Mouse (Mus musculus): ENCODE measurements around the gene Mfsd6. TPM values are rescaled to one million over a fixed set of nuclear protein-coding genes. Genes with fewer than 3 reads are reported as not detected.

Mfsd6 gene
- 10 to 100 TPM in 18 of 26 experiments, 1 to 10 TPM in 8; 3.7 to 32.7 (median 11.6) TPM for total RNA-seq (2018; cell fraction: chromatin; rRNA removed)
- 10 to 100 TPM; 10.9 to 39.5 (median 20.8) TPM for total RNA-seq (2018; cell fraction: cytosol; rRNA removed)
- 10 to 100 TPM; 11.8 to 57.1 (median 25.0) TPM for total RNA-seq (2018; cell fraction: nucleus; rRNA removed)
- 21.9 to 30.0 TPM (median 28.6 TPM) in 3 replicates for polyA plus RNA-seq (2018)

DNA sequence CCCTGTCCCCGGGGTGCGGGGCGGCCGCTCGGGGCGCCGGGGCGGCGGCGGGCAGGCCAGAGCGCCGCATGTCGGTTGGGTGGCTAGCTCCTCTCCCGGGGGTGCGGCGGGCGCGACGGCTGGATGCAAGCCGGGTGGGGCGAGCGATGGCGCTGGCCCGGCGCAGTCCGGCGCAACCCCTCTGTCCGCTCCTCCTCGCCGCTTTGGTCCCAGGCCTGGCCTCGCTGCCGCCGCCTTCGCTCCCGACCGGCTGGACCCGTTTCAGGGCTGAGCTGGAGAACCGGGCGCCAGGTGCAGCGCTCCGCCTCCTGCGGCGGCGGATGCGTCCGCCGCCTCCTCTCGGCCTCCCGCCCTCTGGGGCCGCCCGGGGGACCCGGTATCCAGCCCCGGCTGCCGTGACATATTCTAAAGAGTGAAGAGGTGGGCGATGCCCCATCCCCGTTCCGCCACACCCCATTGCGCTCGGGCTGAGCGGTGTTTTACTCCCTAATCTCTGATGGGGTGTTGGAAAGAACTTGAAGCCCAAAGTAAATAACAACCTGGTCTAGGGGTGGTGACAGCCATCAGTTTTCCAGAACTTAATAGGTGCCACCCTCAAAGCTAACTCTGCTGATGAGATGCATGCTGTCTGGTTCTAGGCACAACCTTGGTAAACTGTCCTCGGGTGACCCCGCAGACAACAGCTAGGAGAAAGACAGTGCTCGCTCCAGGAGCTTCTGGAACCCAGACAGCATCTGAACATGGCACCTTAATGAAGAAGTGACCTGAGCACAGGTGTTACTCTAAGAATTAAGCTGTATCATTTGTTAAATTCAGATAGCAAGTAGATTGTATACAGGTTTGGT is at the start of gene Mfsd6:
Mfsd6 (minus strand) TSS at position 407 of the 845 bp plus-strand sequence.
- peak within 1 kb of the TSS; percentile 49 for H3K4me3 ChIP-seq (ENCODE audit: inconsistent target)
- 6% methylated on average over 49 of the region's 63 CpGs for WGBS (ENCODE audit: missing documents)
- peaks cover 31% of the 10 kb centered on the region for H3K79me2 ChIP-seq (ENCODE audit: inconsistent target)
- H3K27ac ChIP-seq: no peak within 1 kb of the TSS
- H3K36me3 ChIP-seq (ENCODE audit: inconsistent target): no peaks in the 10 kb centered on the region

DNA sequence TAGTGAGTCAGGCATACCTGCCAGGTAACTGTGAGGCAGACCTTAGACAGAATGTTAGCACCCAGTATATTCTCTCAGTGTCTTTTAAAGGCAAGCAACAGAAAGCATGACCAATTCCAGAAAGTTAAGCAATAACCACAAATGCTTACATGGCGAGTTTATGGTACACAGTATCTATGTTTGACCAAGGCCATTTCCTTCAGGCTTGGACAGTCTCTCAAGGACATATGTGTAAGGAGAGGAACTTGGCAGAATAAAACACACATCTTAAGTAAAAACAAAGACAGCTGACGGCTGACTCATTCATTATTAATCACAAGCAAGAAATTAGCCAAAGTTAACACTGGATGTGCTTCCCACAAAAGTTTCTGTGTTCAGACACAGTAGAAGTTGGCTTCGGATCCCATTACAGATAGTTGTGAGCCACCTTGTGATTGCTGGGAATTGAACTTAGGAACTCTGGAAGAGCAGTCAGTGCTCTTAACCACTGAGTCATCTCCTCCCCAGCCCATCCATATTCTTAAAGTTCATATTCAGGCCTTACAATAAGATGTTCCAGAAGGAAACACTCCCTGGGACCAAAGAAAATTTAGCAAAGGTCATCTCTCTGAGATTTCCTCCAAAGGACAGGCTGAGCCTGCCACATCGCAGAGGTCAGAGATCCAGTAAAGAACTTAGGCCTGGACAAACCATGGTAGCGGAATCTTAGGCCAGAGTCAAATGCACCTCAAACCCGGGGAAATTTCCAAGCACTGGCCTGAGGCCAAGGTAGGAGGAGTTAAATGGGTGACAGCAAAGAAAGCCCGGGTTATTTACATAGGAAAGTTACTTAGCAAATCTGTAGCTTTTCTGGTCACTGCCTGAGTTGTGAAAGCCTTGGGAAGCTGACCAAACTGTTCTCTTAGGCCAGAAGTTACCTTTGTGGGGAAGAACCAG is 38.2 kb upstream of the Mfsd6 start:
- Histone ChIP-seq H3K79me2 (ENCODE audit: inconsistent target) (no peaks in the 10 kb centered on the region), H3K36me3 (ENCODE audit: inconsistent target) (no peaks in the 10 kb centered on the region), H3K4me3 (ENCODE audit: inconsistent target) (no peak overlapping the region), H3K27ac (peak overlapping the region; percentile 97)
- WGBS (ENCODE audit: missing documents): 50% methylated on average over 7 of the region's 7 CpGs

DNA sequence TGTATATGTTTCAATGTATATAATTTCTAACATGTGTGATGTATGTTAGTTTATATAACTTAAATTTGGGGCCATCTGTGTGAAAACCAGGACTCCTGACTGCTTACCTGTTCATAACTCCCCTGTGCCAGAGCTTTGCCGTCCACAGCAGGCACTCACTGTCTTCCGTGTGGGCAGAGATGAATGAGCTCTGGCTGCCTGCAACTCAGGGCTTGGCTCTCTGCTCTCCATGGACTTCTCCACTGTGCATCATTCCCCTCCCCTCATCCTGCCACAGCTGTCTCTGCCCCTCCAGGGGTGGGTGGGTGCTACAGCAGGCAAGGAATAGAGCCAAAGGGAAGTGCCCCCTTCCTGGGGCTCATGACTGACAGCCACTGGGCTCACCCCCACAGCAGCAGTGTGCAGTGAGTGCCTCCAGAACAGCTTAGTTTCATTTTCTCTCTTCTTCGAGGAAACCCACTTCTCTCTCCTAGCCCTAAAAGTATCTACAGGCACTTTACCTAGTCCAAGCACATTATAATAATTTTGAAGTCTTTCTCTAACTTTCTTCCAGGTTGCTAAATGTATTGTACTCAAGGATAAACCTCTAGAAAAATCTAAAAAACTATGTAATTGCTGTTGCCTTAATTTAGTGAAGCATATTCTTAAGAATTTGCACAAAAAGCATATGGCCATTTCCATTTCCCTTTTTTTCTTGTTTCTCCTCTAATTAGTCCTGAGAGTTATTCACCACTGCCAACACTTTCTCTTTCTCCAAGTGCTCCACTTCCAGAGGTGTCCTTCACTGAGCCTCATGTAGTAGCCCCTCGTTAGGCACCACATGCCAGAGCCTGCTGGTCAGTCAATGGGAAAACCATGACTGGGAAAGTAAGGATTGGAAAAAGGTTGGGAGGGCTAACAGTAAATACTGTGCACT is 36.9 kb upstream of the Mfsd6 start:
- 30% methylated on average over 4 of the region's 4 CpGs for WGBS (ENCODE audit: missing documents)
- H3K36me3 ChIP-seq (ENCODE audit: inconsistent target): no peaks in the 10 kb centered on the region
- H3K79me2 ChIP-seq (ENCODE audit: inconsistent target): no peaks in the 10 kb centered on the region
- peak overlapping the region; percentile 97 for H3K27ac ChIP-seq
- peak overlapping the region; percentile 12; the same call in 1 of the 2 replicates for H3K4me3 ChIP-seq (ENCODE audit: inconsistent target)

DNA sequence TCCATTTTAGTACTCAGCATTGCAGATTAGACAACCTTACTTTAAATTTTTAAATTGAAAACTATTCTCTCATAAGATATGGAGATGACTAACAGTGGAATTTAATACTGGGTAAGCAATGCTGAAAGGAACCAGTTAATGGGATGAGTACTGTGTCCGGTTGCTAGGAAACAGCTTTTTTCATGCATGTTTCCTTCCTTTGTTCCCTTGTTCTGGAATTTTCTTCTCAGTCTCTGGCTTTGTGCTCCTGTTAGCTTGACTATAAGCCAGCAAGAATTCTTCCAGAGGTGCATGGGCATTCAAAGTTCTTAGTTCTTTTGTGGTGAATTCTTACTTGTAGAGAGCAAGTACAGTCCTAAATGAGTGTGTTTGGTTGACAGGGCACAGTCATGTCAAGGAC is 30.9 kb upstream of the Mfsd6 start:
- Histone ChIP-seq H3K27ac (no peak overlapping the region), H3K4me3 (ENCODE audit: inconsistent target) (no peak overlapping the region), H3K36me3 (ENCODE audit: inconsistent target) (no peaks in the 10 kb centered on the region), H3K79me2 (ENCODE audit: inconsistent target) (no peaks in the 10 kb centered on the region)
- 100% methylated on average over 1 of the region's 1 CpGs for WGBS (ENCODE audit: missing documents)

DNA sequence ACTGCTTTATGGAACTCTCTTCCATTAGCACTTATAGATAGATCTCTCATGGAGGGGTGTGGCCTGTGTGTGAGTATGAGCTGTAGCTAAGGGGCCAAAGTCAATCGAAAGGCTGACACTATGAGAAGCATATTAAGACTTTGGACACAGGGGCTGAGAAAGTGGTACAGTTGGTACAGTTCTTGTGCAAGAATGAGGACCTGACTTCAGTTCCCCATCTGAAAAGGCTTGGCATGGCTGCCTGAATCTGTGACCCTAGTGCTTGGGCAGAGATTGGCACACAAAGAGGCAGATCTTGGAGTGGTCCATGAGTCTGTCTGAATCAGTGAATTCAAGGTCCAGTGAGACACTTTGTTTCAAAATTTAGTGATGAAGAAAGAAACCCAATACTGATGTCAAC is 27.1 kb upstream of the Mfsd6 start:
- 62% methylated on average over 1 of the region's 1 CpGs for WGBS (ENCODE audit: missing documents)
- H3K36me3 ChIP-seq (ENCODE audit: inconsistent target): no peaks in the 10 kb centered on the region
- no peak overlapping the region for H3K4me3 ChIP-seq (ENCODE audit: inconsistent target)
- no peaks in the 10 kb centered on the region for H3K79me2 ChIP-seq (ENCODE audit: inconsistent target)
- no peak overlapping the region for H3K27ac ChIP-seq

DNA sequence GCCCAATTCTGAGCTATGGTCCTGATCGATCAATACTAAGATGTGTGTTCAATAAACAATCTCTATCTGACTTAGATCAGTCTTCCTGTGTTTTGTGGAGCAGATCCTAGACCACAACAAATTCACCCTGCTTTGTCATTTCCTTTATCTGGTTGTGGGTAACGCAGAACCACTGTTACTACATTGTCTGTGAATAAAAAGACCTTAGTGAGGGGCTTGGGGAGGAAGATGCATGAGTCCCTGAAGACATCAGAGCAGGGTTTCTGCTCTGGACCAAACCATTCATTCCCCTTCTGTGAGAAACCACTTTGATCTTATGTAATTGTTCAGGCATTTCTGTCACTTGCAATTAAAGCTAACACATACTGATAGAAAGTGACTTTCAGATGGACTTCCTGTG is 26.6 kb upstream of the Mfsd6 start:
- H3K79me2 ChIP-seq (ENCODE audit: inconsistent target): no peaks in the 10 kb centered on the region
- WGBS (ENCODE audit: missing documents): 73% methylated on average over 2 of the region's 2 CpGs
- no peaks in the 10 kb centered on the region for H3K36me3 ChIP-seq (ENCODE audit: inconsistent target)
- no peak overlapping the region for H3K27ac ChIP-seq
- no peak overlapping the region for H3K4me3 ChIP-seq (ENCODE audit: inconsistent target)

DNA sequence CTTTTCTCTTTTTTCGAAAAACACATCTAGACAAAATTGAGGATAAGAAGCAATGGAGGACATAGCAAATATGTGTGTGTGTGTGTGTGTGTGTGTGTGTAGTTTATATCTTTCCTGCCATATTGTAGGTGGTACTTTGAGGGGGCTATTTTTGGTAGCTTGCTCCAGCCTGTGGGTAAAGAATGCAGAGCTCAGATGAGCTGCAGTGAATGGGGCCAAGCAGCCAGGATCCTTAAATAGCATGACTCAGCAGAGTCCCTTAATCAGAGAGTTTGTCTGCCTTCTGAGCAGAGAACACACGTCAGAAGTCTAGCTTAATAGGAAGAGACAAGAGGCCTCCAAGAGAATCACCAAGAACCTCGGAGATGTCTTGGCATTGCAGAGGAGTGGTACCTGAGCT is 25.4 kb upstream of the Mfsd6 start:
- no peak overlapping the region for H3K4me3 ChIP-seq (ENCODE audit: inconsistent target)
- 63% methylated on average over 3 of the region's 3 CpGs for WGBS (ENCODE audit: missing documents)
- no peaks in the 10 kb centered on the region for H3K36me3 ChIP-seq (ENCODE audit: inconsistent target)

DNA sequence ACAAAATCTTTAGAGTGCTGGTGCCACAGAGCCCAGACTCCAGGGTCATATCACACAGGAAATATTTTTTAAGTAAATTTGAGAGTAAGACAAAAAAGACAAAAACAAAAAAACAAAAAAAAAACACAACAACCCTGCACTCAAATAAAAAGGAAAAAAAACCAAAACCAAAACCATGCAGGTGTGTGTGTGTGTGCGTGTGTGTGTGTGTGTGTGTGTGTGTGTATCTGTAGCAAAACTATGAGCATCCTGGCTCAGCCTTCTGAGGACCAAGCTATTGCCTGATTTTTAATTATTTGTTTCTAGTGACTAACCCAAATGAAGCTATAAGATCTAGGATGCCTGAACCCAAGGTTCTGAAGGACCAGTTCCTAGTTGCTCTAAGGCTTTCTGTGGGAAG is 24.4 kb upstream of the Mfsd6 start:
- H3K79me2 ChIP-seq (ENCODE audit: inconsistent target): no peaks in the 10 kb centered on the region
- H3K36me3 ChIP-seq (ENCODE audit: inconsistent target): no peaks in the 10 kb centered on the region
- no peak overlapping the region for H3K27ac ChIP-seq
- no peak overlapping the region for H3K4me3 ChIP-seq (ENCODE audit: inconsistent target)
- 86% methylated on average over 1 of the region's 1 CpGs for WGBS (ENCODE audit: missing documents)

More for the DNA sequence above, 25.4 kb upstream of the Mfsd6 start:
- H3K79me2 ChIP-seq (ENCODE audit: inconsistent target): no peaks in the 10 kb centered on the region
- H3K27ac ChIP-seq: no peak overlapping the region

DNA sequence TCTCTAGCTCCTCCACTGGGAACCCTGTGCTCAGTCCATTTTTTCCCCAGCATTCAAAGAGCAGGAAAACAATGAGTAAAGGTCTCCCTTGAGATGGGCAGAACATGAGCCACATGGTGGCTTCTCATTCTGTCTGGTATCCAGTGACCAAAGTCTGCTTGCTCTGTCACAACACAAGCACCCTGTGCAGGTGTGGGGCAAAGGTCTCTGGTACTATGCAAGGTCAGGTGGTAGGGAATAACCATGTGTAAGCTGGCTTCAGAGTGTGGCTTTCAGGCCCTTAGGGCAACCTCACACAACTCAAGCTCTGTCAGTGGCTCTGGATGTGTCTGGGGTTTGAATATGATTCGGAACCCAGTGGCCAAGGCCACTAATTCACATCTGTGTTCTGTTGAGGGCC is 22.7 kb upstream of the Mfsd6 start:
- Histone ChIP-seq H3K79me2 (ENCODE audit: inconsistent target) (no peaks in the 10 kb centered on the region), H3K36me3 (ENCODE audit: inconsistent target) (no peaks in the 10 kb centered on the region), H3K4me3 (ENCODE audit: inconsistent target) (no peak overlapping the region), H3K27ac (no peak overlapping the region)
- 100% methylated on average over 1 of the region's 1 CpGs for WGBS (ENCODE audit: missing documents)

DNA sequence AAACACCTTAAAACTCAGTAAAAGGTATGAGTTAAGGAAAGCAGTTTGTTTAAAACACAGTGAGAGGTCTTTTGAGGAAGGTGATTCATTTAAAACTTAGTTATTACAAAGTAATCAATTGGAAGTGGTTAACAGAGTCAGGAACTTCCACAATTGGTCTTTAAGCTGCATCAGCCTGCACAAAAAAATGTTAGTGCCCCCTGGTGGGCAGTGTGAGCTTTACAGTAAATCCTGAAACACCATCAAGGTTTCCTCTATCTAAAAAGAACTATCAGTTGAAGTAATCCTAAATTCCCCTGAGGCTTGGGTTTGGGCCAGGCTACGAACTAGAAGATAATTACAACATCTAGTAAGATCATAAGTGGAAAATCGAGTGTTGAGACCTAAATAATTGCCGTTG is 21.0 kb upstream of the Mfsd6 start:
- no peaks in the 10 kb centered on the region for H3K79me2 ChIP-seq (ENCODE audit: inconsistent target)
- no peak overlapping the region for H3K27ac ChIP-seq
- no peak overlapping the region for H3K4me3 ChIP-seq (ENCODE audit: inconsistent target)
- WGBS (ENCODE audit: missing documents): 20% methylated on average over 3 of the region's 3 CpGs
- no peaks in the 10 kb centered on the region for H3K36me3 ChIP-seq (ENCODE audit: inconsistent target)

DNA sequence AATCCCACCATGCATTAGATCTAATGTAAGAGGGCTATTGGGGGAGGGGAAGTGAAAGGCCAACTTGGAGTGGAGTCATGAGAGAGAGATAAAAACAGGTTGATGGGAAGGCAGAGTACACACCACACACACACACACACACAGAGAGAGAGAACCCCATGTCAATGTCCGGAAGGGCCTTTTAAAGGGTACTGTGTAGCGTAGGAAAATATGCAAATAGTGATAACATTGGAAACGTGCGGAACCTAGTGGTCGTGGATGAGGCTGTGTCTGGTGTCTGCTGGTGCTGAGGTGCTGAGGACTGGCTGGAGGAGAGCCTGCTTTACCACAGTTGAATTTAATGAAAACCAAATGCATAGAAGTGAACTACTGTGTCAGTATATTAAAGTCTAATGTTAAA is 15.3 kb upstream of the Mfsd6 start:
- Histone ChIP-seq H3K27ac (no peak overlapping the region), H3K79me2 (ENCODE audit: inconsistent target) (no peaks in the 10 kb centered on the region), H3K36me3 (ENCODE audit: inconsistent target) (no peaks in the 10 kb centered on the region), H3K4me3 (ENCODE audit: inconsistent target) (no peak overlapping the region)
- 98% methylated on average over 5 of the region's 5 CpGs for WGBS (ENCODE audit: missing documents)

DNA sequence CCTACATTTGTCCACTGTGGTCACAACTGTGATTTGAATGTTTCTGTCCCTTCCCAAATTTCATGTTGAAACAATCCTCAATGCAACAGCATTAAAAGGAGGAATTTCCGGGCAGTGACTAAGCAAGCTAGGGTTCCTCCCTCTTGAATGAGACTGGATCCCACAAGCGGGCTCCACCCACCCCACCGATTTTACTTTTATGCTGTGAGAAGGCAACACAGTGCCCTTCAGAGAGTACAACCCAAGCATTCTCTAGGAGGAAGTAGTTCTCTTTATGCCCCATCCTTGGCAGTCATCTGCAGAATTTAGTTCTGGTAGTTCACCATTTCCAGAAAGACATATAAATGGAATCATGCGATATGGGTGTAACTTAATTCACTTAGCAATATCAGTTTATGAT is 6.9 kb upstream of the Mfsd6 start:
- WGBS (ENCODE audit: missing documents): 42% methylated on average over 4 of the region's 4 CpGs
- Histone ChIP-seq H3K27ac (peak overlapping the region; percentile 22; the same call in 1 of the 2 replicates), H3K36me3 (ENCODE audit: inconsistent target) (no peaks in the 10 kb centered on the region), H3K79me2 (ENCODE audit: inconsistent target) (no peaks in the 10 kb centered on the region), H3K4me3 (ENCODE audit: inconsistent target) (no peak overlapping the region)

DNA sequence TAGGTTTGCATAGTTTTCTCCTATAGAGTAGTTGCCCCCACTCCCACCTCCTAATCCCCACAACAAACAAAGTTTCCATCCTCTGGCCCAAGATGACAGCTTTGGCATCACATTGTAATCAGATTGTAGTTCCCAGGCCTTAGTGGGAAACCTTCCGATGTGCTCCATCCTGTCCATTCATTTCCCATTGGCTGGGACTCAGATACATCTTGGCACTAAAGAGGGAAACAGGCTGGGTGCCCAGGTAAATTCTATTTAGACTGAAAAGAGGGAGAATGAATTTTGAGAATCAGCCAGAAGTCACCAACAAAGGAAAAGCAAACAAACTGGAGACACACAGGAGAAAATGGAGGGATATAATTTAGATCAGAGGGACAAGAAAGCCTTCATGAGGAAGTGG is 3.0 kb upstream of the Mfsd6 start:
- Histone ChIP-seq H3K27ac (no peak overlapping the region), H3K36me3 (ENCODE audit: inconsistent target) (no peaks in the 10 kb centered on the region), H3K4me3 (ENCODE audit: inconsistent target) (no peak overlapping the region), H3K79me2 (ENCODE audit: inconsistent target) (peaks cover 11% of the 10 kb centered on the region; the same call in 1 of the 2 replicates)
- WGBS (ENCODE audit: missing documents): 100% methylated on average over 1 of the region's 1 CpGs

All from macrophage (primary cell).